Mouse (Mus musculus) embryo, embryonic 10 days (tissue): ENCODE data around the gene Bcl6b.

ENCODE experiments used
- DNase-seq: peaks from one replicate; pipeline ENCODE4 v3.0.0-alpha.2; 2015; ENCODE audit warnings: low spot score

Gene Bcl6b

DNA sequence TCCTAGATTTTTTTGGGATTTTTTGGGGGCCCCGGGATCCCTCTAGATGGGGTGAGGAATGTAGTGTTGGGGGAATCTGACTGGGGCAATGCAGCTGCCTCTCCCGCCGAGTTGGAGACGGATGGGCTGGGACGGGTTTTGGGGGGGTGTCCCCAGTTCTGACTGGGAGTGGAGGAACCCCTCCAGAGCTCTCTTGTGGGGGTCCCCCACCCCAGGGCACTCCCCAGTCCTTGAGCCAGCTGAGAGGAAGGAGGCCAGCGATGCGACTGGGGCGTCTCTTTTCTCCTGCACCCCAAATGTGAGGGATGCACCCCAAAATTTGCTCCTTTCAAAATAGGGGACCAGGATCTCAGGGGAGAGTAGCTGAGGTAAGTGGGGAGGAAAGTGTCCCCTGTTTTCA lies 3.4 kb upstream of the Bcl6b start:
- no peak for DNase-seq

DNA sequence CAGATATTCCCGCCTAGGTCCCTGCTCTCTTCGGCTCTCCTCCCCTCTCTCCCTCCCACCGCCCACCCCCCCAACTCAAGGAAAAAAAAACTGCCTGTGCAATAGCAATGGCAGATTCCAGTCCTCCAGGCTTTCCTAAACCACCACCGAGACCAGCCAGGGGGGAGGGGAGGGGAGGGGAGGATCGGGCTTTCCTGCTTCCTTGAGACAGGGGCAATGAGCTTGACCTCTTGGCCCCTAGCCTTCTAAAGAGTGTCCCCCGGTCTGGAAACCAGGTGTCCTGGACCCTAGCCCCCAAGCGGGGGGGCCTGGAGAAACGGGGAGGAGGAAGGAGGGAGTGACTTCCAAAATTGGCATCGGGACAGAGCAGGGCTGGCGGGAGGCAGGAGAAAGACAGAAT lies 2.9 kb upstream of the Bcl6b start:
- DNase-seq = peak; percentile 63

DNA sequence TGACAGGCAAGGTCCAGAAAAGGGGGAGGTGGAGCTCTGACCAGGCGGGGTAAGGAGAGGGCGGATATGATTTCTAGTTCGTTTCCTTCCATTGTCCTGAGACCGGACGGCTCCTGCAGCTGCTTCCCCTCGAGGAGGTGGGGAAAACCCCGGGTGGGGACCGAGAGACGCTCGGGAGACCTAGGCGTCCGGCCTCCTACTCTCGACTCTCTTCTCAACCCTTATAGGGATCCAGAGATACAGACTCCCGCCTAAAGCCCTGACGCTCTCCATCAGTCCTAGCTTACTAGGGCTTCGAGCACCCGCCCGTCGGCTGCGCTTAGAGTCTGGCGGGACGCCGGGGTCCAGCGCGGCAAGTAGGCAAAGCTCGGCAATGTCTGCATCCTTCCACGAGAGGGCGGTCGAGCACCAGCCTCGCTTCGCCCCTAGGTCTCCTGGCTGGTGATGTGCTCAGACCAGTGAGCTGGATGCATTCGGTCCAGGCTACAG lies 685 bp upstream of the Bcl6b start:
- peak; percentile 96 for DNase-seq

DNA sequence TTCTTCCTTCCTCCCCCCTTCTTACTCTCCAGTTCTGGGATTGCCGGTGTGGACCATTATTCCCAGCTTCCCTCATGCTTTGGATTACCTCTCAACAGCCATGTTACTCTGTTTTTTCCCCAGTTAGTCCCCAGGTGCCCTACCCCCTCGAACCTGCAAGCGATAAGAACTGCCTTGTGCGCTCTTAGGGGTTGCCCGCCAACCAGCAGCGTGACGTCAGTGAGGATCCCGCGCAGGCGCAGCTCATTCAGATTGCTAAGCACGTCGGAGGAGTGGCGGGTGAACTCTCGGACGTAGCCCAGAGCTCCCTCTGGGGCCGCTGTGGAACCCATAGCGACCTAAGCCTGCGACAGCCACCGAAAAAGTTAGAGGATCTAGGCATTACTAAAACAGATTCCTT lies 770 bp downstream of the Bcl6b start:
- peak; percentile 91 for DNase-seq

DNA sequence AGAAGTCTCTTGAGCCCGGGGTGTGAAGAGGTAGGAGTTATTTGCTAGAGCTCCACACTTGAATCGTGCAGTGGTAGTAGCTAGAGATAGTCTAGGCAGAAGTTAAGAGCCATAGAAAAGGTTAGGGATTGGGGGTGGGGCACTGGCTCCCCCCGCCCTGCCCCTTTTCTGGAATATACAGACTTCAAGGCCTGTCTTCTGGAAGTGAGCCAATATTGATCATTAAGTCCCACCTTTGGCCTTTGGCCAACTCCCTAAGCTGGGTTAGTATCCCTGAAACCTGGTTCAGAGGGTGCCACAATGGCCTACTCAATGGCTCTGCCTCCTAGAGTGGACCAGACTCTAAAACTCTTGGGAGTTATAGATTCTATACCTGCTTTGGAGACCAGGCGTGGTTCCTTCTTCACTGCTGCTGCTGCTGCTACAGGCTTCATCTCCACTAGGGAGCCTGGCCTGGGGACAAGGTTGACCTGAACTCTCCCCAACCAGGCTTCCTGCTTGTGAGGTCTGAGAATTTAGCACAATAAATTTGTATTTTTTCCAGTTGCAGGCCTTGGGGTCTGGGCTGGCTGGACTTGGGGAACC lies 1.8 kb downstream of the Bcl6b start:
- no peak for DNase-seq

DNA sequence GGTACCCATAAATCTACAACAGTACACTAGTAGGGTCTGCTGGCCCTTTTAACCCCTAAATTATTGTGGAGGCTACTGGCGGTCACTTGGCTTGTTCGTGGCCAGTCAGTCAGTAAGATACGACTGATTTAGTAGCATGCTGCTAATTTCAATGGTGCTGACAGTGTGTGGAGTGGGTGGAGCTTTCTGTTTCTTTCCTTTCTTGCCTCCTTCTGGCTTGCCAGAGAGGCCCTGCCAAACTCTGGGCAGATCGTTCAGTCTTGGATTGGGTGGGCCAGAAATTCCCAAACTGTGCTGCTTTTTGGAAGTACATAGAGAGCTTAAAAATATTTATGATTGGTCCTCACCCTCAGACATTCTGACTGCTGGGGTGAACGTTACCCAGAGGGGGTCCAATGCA lies 2.5 kb downstream of the Bcl6b start:
- no peak for DNase-seq

DNA sequence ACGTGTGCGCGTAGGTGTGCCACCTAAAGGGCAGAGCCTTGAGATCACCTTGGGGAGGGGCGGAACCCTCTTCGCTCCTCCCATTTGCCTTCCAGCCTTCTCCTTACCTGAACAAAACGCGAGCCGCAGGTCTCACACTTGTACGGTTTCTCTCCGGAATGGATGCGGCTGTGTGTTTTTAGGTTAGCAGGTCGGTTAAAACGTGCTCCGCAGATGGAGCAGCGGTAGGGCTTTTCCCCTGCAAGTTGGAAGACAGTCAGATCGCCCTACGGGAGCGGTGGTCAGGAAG lies 3.1 kb downstream of the Bcl6b start:
- no peak for DNase-seq

DNA sequence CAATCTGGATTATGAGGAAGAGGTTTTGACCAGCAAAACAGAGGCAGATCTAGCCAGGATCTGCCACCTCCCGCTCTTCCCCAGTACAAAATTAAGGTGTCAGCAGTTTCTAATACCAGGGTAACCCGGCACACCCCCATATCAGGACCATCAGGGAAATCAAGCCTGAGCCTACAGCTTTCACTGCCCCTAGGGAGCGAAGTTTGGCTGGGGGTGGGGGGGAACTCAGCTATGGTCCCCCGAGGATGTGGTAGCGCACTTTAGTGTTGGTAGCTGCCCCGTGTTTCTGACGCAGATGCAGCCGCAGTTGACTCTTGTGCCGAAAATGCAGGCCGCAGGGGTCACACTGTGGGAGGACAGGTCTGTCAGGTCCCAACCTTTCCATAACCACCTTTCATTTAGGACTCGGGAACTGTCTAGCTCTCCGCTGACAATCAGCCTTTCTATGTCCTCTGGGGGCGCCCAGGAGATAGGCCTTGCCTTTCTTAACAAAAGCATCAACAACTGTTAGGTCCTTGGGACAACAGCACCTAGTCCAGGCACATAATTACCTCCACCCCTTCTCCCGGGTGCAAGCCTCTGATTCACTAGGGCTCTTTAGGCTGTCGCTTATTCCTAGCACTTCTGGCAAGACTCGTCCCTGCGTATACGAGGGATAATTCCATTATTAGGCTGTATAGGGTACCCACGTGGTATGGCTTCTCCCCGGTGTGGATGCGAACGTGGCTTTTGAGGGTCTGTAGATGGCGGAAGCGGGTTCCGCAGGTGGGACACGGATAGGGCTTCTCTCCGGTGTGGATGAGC lies 3.6 kb downstream of the Bcl6b start:
- DNase-seq = peak; percentile 33

DNA sequence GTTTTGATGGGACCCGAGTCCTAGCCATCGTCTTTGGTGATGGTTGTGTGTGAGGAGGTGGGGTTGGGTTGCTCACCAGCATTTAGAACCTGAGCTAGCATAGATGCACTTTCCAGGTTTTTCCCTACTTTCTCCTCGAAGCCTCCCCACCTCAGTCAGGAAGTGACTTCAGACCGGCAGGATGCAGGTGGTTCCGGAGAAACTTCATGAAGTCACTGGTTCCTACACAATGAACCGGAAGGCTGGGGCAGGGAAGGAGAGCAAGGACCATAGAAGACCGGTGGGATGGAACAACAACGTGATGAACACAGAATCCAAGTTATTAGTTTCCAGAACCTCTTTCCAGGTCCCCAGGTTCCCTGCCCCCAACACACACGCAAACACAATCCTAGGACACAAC lies 5.9 kb downstream of the Bcl6b start:
- no peak for DNase-seq

DNA sequence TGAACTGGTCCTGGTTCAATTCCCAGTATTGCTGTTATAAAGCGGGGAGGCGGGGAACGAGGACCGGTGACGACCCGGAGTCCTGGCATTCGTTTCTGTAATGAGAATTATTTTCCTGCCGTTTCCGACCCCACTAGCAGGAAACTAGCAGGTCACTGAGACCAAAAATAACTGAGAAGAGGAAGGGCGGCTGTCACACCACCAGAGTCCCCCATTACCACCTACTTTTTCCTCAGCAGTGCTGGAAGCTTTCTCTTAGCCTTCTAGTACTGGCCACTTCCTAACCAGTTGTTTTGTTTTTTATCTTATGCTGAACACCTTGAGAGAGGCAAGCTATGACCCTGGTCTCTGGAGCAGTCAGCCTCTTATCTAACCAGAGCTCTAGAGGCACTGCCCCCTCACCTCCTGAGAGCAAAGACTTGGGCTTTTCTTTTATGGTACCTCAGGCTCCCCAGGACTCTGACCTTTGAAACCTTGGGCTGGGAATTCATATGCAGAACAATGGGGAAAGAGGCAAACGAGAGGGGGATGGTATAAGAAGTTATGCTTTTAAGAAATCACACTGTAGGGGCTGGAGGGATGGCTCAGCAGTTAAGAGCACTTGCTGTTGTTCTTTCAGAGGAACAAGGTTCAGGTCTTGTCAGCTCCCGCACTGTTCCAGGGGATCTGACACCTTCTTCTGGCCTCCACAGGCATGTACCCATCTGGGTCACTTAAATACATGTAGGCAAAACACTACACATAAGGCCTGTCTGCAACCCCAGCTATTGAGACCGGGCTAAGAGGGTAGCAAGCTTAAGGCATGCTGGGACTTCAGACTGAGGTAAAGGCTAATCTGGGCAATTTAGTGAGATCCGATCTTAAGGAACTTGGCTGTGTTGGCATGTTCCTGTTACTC lies 7.7 kb downstream of the Bcl6b start:
- no peak for DNase-seq

DNA sequence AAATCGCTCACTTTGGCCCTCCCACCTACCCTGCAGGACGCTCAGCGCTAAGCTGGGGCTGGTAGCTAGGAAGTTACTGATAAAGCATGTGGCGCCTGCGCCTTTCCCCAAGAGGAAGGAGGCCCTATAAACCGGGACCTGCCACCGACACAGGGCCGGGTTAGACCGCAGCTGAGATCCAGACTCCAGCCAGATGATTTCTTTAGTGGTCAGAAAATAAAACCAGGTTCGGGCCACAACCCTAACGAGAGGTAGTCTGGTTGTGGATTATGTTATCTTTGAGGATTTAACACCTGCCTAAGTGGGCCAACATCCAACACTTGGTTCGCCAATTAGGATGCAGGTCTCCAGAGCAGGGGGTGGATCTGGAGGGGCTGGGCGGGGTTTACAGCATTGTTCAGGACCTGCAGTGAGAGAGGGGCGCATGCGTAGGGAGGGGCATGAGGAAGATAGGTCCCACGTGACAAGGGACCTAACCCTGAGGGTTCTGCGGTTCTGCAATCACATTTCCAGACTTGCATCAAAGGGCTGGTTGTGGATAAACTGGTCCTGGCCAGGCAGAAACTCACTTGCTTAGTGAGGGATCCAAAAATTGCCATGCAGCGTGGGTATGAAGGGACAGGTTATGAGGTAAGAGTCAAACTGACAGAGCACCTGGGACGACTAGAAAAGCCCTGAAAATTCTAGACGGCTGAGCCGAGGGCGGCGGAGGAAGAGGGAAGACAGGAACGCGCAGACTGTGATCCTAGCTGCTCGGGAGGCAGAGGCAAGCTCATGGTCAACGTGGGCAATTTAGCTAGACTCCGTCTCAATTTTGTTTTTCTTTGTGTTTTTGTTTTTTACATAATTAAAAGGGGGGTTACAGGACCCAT lies 8.6 kb downstream of the Bcl6b start, which contains the start of gene Slc16a13:
Slc16a13 (minus strand) TSS at position 334 of the 872 bp plus-strand sequence.
- DNase-seq = peak; percentile 97

DNA sequence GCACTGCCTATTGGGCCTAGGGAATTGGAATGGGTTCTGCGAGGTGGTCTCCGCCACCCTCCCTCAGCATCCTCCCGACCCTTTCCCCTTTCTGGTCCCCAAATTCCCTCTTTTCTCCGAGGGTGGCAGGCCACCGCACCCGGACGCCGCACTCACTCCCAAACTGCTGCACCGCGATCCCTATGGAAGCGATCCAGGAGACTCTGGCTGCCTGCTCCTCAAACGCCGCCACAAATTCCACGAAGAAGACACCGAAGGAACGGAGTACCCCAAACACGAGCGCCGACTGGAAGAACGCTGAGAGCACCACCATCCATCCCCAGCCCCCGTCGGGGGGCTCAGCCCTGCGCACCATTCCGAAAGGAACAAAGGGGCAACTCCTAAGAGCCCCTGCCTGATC lies 9.3 kb downstream of the Bcl6b start:
- no peak for DNase-seq

DNA sequence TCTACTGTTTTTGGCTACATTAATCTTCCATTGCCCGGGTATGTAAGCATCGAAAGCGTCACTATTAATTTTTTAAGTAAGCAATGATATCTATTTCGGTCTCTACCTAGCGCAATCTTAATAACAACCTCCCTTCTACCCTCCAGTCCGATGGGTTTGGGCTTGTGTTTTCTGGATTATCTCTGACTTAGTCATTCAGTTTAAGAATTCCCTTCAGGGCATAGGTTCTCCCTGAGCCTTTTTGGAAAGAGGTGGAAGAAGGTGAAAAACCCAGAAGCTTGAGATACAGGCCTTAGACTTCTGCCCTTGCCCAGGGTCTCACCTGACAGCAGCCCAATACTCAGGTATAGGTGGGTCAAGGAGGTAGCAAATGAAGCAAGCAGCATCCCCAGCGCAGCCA lies 9.7 kb downstream of the Bcl6b start:
- DNase-seq = no peak

DNA sequence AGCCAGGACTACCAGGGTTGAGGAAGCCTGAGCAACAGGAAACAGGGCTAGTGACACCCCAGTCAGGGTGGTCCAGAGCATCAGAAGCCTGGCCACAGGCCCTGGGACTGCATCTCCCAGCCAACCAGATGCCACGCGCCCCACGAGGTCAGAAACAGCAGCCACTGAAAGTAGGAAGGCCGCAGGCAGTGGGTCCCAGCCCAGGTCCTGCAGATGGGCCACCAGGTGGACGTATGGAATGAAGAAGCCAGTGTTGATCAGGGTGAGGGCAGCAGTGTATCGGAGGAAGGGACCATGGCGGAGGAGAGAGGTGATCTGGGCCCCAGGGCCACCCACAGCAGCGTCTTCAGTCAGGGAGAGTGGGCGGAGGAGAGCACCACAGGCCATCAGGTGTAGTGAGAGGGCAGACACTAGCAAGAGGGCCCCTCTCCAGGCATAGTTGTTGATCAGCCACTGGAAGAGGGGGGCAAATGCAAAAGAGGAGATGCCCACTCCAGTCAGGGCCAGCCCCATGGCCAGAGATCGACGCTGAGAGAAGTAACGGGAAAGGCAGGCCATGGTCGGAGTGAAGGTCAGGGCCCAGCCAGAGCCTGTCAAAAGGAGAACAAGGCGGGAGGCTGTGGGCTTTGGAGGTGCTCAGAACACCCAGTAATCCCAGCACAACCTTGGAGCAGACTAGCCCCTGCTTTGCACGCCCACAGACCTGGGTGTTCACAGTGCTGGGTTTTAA lies 10.7 kb downstream of the Bcl6b start:
- DNase-seq = no peak

DNA sequence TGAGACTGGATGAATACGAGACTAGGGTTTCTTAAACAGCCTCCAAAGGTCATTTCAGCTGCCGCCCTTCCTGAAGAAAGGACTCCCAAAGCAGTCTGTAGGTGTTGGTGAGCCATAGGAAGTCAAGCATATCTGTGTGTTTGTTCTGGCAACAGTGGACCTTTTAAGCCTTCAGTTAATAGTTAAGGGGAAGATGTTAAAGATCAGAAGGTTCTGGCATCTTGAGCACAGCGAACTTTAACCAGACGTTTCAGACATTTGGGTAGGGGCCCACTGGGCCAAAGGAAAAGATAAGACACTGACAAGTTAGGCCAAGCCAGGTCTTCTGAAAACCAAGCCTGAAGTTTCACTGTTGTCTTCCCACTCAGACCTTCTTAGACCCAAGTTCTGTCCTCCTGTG lies 11.6 kb downstream of the Bcl6b start:
- no peak for DNase-seq

DNA sequence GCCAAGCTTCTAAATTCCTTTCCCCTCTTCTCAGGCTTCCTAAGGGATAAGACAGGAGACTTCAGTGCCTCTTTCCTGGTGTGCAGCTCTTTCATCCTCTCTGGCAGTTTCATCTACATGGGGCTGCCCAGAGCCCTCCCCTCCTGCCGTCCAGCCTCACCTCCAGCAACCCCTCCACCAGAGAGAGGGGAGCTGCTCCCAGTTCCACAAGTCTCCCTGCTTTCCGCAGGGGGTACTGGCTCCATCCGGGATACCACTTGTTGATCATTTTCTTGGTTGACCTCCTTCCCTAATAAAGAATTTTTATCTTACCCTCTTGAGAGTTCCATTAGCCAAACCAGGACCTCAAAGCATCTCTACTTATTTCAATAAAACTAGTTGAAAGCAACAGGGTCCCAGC lies 13.5 kb downstream of the Bcl6b start:
- DNase-seq = no peak

DNA sequence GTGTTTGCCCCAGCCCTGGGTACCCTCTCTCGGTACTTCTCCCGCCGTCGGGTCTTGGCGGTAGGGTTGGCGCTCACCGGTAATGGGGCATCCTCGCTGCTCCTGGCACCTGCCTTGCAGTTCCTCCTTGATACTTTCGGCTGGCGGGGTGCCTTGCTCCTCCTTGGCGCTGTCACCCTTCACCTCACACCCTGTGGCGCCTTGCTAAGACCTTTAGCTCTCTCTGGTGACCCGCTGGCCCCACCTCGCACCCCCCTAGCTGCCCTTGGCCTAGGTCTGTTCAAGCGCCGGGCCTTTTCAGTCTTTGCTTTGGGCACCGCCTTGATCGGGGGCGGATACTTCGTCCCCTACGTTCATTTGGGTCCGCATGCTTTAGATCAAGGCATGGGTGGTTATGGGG lies 14.3 kb downstream of the Bcl6b start:
- no peak for DNase-seq

DNA sequence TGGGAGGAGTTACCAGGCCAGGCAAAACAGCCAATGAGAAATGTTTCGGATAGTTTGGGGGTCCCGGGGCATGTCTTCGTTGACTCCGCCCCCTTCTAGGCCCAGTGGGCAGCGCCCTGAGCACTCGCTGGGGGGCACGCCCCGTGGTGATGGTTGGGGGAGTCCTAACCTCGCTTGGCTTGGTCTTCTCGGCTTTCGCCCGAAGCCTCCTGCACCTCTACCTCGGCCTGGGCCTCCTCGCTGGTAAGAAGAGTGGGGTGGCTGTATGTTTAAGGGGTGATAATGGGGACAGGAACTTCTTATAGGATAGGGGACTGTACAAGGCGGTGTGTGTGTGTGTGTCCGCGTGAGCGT lies 14.8 kb downstream of the Bcl6b start:
- DNase-seq = no peak

DNA sequence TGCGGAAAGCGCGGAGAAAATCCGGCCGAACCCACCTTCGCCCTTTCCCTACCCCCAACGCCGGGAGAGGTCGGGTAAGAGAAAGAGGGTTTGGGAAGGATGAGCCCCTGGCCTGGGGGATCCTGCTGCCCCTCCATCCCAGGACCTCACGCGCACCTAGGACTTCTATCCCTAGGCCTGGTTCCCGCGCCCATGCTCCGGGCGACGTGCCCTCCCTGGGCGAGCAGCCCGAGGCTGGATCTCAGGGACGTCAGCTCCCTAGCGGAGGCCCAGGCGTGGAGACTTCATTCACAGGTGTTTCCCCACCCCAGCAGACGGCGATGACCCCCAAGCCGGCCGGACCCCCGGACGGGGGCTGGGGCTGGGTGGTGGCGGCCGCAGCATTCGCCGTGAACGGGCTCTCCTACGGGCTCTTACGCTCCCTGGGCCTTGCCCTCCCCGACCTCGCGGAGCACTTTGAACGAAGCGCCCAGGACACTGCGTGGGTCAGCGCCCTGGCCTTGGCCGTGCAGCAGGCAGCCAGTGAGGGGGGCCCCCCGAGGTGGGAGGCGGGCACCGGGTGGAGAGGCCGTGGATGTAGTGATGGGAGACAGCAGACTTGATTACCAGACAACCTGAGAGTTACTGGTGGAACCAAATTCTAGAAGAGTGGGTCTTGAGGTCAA lies 15.3 kb downstream of the Bcl6b start:
- DNase-seq = no peak

DNA sequence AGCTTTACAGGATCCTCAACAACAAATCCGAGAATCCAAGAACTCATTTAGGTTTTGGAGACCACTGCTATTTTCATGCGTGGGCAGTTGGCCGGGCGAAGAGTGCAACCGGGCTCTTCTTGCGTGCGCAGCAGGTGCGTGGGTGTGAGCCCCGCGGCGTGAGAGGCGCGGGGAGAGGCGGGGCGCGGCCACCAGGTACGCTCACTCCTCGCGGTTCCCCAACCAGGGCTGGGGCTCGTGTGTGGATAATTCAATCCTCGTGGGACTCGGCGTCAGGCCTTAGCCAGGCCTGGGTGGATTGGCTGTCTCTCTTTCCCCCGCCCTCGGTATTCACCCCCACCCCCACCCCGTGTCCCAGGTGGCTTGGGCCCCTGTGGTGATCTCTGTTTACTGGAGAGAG lies 15.9 kb downstream of the Bcl6b start:
- DNase-seq = no peak

DNA sequence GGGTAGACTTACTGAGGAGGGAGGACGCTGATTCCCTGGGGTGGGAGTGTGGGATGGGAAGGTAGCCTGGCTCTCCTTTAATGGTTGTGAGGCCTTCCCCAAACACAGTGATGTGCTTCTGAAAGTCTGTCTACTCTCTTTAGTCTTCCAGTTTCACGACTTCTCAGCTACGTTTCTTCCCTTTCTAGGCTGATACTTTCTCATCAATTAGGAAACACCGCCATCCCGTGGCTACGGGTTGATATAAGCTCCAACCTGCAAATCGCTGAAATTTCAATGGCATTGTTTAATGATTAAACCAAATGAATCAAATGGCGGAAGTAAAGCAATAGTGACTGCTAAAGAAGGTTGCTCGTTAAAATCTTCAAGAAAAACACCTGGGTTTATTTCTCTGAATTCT lies 16.7 kb downstream of the Bcl6b start:
- peak; percentile 85 for DNase-seq
